Mouse (Mus musculus): Measurements from ENCODE around the gene Pgc. TPM values are rescaled to one million over a fixed set of nuclear protein-coding genes. Genes with fewer than 3 reads are reported as not detected.

The Pgc gene
- polyA plus RNA-seq, 1 experiment, result 6.0 TPM

GRCm38 (mm10) chr17:47765986-47766385 lies 39.3 kb downstream of the Pgc start:
- no peak overlapping the region for H3K4me3 ChIP-seq (ENCODE audit: control insufficient read depth, insufficient read depth, low read length)
- H3K4me1 ChIP-seq (replicated peaks; ENCODE audit: control insufficient read depth, insufficient read depth, low read length), result peaks cover 3% of the 10 kb centered on the region; the same call in 1 of the 2 replicates
- no peaks in the 10 kb centered on the region for H3K27me3 ChIP-seq (ENCODE audit: control insufficient read depth, insufficient read depth, low read length)
- DNase-seq, result no peak
- no peak overlapping the region for H3K27ac ChIP-seq (ENCODE audit: control insufficient read depth, insufficient read depth, low read length)
- 83% methylated on average over 4 of the region's 4 CpGs for WGBS
- no peaks in the 10 kb centered on the region for H3K36me3 ChIP-seq (ENCODE audit: control insufficient read depth, insufficient read depth, low read length)
- TF ChIP-seq CTCF (IDR thresholded peaks at IDR 0.05; ENCODE audit: borderline replicate concordance, control insufficient read depth, extremely low read depth, insufficient read depth, low read length, poor library complexity), result no peak
- TF ChIP-seq POLR2A (IDR thresholded peaks at IDR 0.05; ENCODE audit: control insufficient read depth, extremely low read depth, insufficient read depth, low read length, poor library complexity), result no peak

GRCm38 (mm10) chr17:47766407-47767043 lies 39.9 kb downstream of the Pgc start:
- Histone ChIP-seq H3K27me3 (ENCODE audit: control insufficient read depth, insufficient read depth, low read length) (no peaks in the 10 kb centered on the region), H3K36me3 (ENCODE audit: control insufficient read depth, insufficient read depth, low read length) (no peaks in the 10 kb centered on the region), H3K27ac (ENCODE audit: control insufficient read depth, insufficient read depth, low read length) (no peak overlapping the region), H3K4me3 (ENCODE audit: control insufficient read depth, insufficient read depth, low read length) (no peak overlapping the region), H3K4me1 (replicated peaks; ENCODE audit: control insufficient read depth, insufficient read depth, low read length) (peaks cover 3% of the 10 kb centered on the region; the same call in 1 of the 2 replicates)
- no peak for DNase-seq
- 78% methylated on average over 6 of the region's 6 CpGs for WGBS
- TF ChIP-seq POLR2A (IDR thresholded peaks at IDR 0.05; ENCODE audit: control insufficient read depth, extremely low read depth, insufficient read depth, low read length, poor library complexity), result no peak
- no peak for TF ChIP-seq CTCF (IDR thresholded peaks at IDR 0.05; ENCODE audit: borderline replicate concordance, control insufficient read depth, extremely low read depth, insufficient read depth, low read length, poor library complexity)

GRCm38 (mm10) chr17:47767081-47767455 lies 40.4 kb downstream of the Pgc start:
- Histone ChIP-seq H3K27me3 (ENCODE audit: control insufficient read depth, insufficient read depth, low read length) (no peaks in the 10 kb centered on the region), H3K4me1 (replicated peaks; ENCODE audit: control insufficient read depth, insufficient read depth, low read length) (peaks cover 3% of the 10 kb centered on the region; the same call in 1 of the 2 replicates), H3K27ac (ENCODE audit: control insufficient read depth, insufficient read depth, low read length) (no peak overlapping the region), H3K36me3 (ENCODE audit: control insufficient read depth, insufficient read depth, low read length) (no peaks in the 10 kb centered on the region), H3K4me3 (ENCODE audit: control insufficient read depth, insufficient read depth, low read length) (no peak overlapping the region)
- TF ChIP-seq POLR2A (IDR thresholded peaks at IDR 0.05; ENCODE audit: control insufficient read depth, extremely low read depth, insufficient read depth, low read length, poor library complexity) (no peak), CTCF (IDR thresholded peaks at IDR 0.05; ENCODE audit: borderline replicate concordance, control insufficient read depth, extremely low read depth, insufficient read depth, low read length, poor library complexity) (no peak)
- 64% methylated on average over 2 of the region's 2 CpGs for WGBS
- DNase-seq, result no peak

- Histone ChIP-seq H3K4me1 (replicated peaks; ENCODE audit: control insufficient read depth, insufficient read depth, low read length) (peaks cover 3% of the 10 kb centered on the region; the same call in 1 of the 2 replicates), H3K27ac (ENCODE audit: control insufficient read depth, insufficient read depth, low read length) (no peak overlapping the region), H3K4me3 (ENCODE audit: control insufficient read depth, insufficient read depth, low read length) (no peak overlapping the region), H3K27me3 (ENCODE audit: control insufficient read depth, insufficient read depth, low read length) (no peaks in the 10 kb centered on the region), H3K36me3 (ENCODE audit: control insufficient read depth, insufficient read depth, low read length) (no peaks in the 10 kb centered on the region)
- DNase-seq, result no peak
- no peak for TF ChIP-seq CTCF (IDR thresholded peaks at IDR 0.05; ENCODE audit: borderline replicate concordance, control insufficient read depth, extremely low read depth, insufficient read depth, low read length, poor library complexity)
- no peak for TF ChIP-seq POLR2A (IDR thresholded peaks at IDR 0.05; ENCODE audit: control insufficient read depth, extremely low read depth, insufficient read depth, low read length, poor library complexity)
- WGBS, result 85% methylated on average over 15 of the region's 17 CpGs
Measured at GRCm38 (mm10) chr17:47767456-47768141, 41.0 kb downstream of the Pgc start.

- peak; percentile 37 for DNase-seq
- WGBS, result 7% methylated on average over 12 of the region's 12 CpGs
- H3K36me3 ChIP-seq (ENCODE audit: control insufficient read depth, insufficient read depth, low read length), result no peaks in the 10 kb centered on the region
- peaks cover 3% of the 10 kb centered on the region; the same call in 1 of the 2 replicates for H3K4me1 ChIP-seq (replicated peaks; ENCODE audit: control insufficient read depth, insufficient read depth, low read length)
- TF ChIP-seq POLR2A (IDR thresholded peaks at IDR 0.05; ENCODE audit: control insufficient read depth, extremely low read depth, insufficient read depth, low read length, poor library complexity) (no peak), CTCF (IDR thresholded peaks at IDR 0.05; ENCODE audit: borderline replicate concordance, control insufficient read depth, extremely low read depth, insufficient read depth, low read length, poor library complexity) (peak; percentile 59; the same call in 1 of the 2 replicates)
- no peak overlapping the region for H3K27ac ChIP-seq (ENCODE audit: control insufficient read depth, insufficient read depth, low read length)
- no peak overlapping the region for H3K4me3 ChIP-seq (ENCODE audit: control insufficient read depth, insufficient read depth, low read length)
- no peaks in the 10 kb centered on the region for H3K27me3 ChIP-seq (ENCODE audit: control insufficient read depth, insufficient read depth, low read length)
Measured at GRCm38 (mm10) chr17:47768707-47769276, 42.1 kb downstream of the Pgc start.

- TF ChIP-seq POLR2A (IDR thresholded peaks at IDR 0.05; ENCODE audit: control insufficient read depth, extremely low read depth, insufficient read depth, low read length, poor library complexity) (no peak), CTCF (IDR thresholded peaks at IDR 0.05; ENCODE audit: borderline replicate concordance, control insufficient read depth, extremely low read depth, insufficient read depth, low read length, poor library complexity) (no peak)
- no peaks in the 10 kb centered on the region for H3K36me3 ChIP-seq (ENCODE audit: control insufficient read depth, insufficient read depth, low read length)
- no peak for DNase-seq
- peaks cover 3% of the 10 kb centered on the region; the same call in 1 of the 2 replicates for H3K4me1 ChIP-seq (replicated peaks; ENCODE audit: control insufficient read depth, insufficient read depth, low read length)
- H3K27ac ChIP-seq (ENCODE audit: control insufficient read depth, insufficient read depth, low read length), result peak overlapping the region; percentile 9; the same call in 1 of the 2 replicates
- H3K4me3 ChIP-seq (ENCODE audit: control insufficient read depth, insufficient read depth, low read length), result no peak overlapping the region
- 90% methylated on average over 11 of the region's 11 CpGs for WGBS
- H3K27me3 ChIP-seq (ENCODE audit: control insufficient read depth, insufficient read depth, low read length), result no peaks in the 10 kb centered on the region
Measured at GRCm38 (mm10) chr17:47769389-47770299, 43.0 kb downstream of the Pgc start.

All from thymus, adult 2 months (tissue).